Mouse (Mus musculus) forebrain, postnatal 0 days (tissue): Measurements from ENCODE around the gene Bag2. TPM values are rescaled to one million over a fixed set of nuclear protein-coding genes. Genes with fewer than 3 reads are reported as not detected.

Experiments used
- ATAC-seq: fragments of 200-750 bp; cut with Nextera tagmentation; 2 replicates; pipeline ENCODE4 v1.8.0; 2017; ENCODE audit warnings: mild to moderate bottlenecking, moderate library complexity
- DNase-seq: peaks from one replicate; pipeline ENCODE4 v3.0.0-alpha.2; 2015
- H3K27ac ChIP-seq: fragments of 300-500 bp; sonication (generic); 2 replicates; pipeline ENCODE4 v1.5.1; 2014; ENCODE audit warnings: low read depth, mild to moderate bottlenecking, antibody characterized with exemption, low read length, moderate library complexity, mixed read lengths
- H3K27me3 ChIP-seq: fragments of 300-500 bp; sonication (generic); 2 replicates; pipeline ENCODE4 v1.6.1; 2014; ENCODE audit warnings: mild to moderate bottlenecking, low read length, mixed read lengths; ENCODE audit not compliant: insufficient read depth
- H3K36me3 ChIP-seq: fragments of 300-500 bp; sonication (generic); 2 replicates; pipeline ENCODE4 v1.6.1; 2014; ENCODE audit warnings: mild to moderate bottlenecking, moderate library complexity; ENCODE audit not compliant: insufficient read depth
- H3K4me1 ChIP-seq: fragments of 300-500 bp; sonication (generic); 2 replicates; pipeline ENCODE4 v1.6.1; 2014; ENCODE audit warnings: antibody characterized with exemption; ENCODE audit not compliant: insufficient read depth
- H3K4me2 ChIP-seq: fragments of 300-500 bp; sonication (generic); 2 replicates; pipeline ENCODE4 v1.6.1; 2014; ENCODE audit warnings: low read depth, mild to moderate bottlenecking, moderate library complexity
- H3K4me3 ChIP-seq: fragments of 300-500 bp; sonication (generic); 2 replicates; pipeline ENCODE4 v1.5.1; 2014; ENCODE audit warnings: low read depth, low read length, mixed read lengths
- H3K9ac ChIP-seq: fragments of 300-500 bp; sonication (generic); 2 replicates; pipeline ENCODE4 v1.6.1; 2014; ENCODE audit warnings: mild to moderate bottlenecking
- H3K9me3 ChIP-seq: fragments of 300-500 bp; sonication (generic); 2 replicates; pipeline ENCODE4 v1.6.1; 2016; ENCODE audit warnings: low read length
- CTCF ChIP-seq: sonication (generic); IDR thresholded peaks from 2 replicates; pipeline ENCODE4 v1.5.1; 2016; ENCODE audit warnings: antibody characterized with exemption, control low read depth, low read depth
- WGBS: fragments of 180-500 bp; shearing (Covaris S2); extraction: QIAGEN DNeasy Blood & Tissue Kit; methylation state at CpG from one replicate; pipeline ENCODE4 v1.1.7; 2014; 5-methylcytosine and 5-hydroxymethylcytosine counted together
- polyA plus RNA-seq: library from polyadenylated mRNA; unstranded; fragments of >200 nt; fragmentation: Nextera tagmentation; extraction: Ambion mirVana; gene quantifications from 2 replicates; pipeline ENCODE4 v1.2.1, GENCODE M21; 2015
- total RNA-seq: library from RNA; depleted of rRNA; stranded (reverse); fragments of >200 nt; gene quantifications from 2 replicates; pipeline ENCODE4 v1.2.3, GENCODE M21; 2014

The Bag2 gene
- total and polyA plus RNA-seq, 2 experiments from 2014 or later, result 26.5 to 29.0 TPM

DNA sequence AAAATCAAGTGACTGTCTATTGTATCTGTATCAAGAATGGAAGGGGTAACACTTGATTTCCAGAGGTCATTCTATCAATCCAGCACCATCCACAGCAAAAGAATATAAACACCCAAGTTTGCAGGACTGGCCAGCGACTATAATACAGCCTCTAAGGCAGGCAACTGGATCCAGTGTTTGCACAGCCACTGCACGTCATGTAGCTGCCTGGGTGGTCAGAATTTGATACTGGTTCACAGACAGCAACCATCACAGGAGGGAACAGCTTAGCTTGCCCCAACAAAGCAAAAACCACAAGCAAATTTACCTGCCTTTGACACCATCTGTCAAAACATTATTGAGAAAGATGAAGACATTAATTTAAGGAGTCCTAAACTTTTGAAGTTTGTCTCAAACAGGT is 6.2 kb upstream of the Bag2 start:
- ATAC-seq (no peak), DNase-seq (no peak)
- H3K9ac ChIP-seq, result no peak overlapping the region
- peaks cover 14% of the 10 kb centered on the region for H3K36me3 ChIP-seq
- no peaks in the 10 kb centered on the region for H3K4me1 ChIP-seq
- no peak overlapping the region for H3K4me2 ChIP-seq
- H3K4me3 ChIP-seq, result no peak overlapping the region
- H3K27me3 ChIP-seq, result no peaks in the 10 kb centered on the region
- TF ChIP-seq CTCF, result no peak
- WGBS, result 56% methylated on average over 2 of the region's 2 CpGs
- H3K9me3 ChIP-seq, result no peaks in the 10 kb centered on the region
- H3K27ac ChIP-seq, result no peak overlapping the region

DNA sequence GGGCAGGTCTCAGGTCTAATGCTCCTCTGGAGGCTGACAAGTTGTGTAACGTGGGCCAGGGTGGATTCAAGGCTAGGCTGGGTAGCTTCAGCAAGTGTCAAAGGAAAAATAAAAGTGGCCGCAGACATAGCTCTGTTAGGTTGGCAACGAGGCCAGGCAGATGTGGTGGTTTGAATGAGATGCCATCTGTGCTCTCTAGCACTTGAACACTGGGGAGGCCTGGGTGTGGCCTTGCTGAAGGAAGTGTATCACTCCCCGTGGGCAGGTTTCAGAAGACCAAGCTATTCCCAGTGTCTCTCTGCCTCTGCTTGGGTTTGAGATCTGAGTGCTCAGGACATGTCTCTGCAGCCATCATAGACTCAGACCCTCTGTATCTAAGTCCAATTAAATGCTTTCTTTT is 893 bp upstream of the Bag2 start:
- TF ChIP-seq CTCF, result no peak
- Histone ChIP-seq H3K9me3 (no peaks in the 10 kb centered on the region), H3K27ac (no peak overlapping the region), H3K9ac (no peak overlapping the region), H3K4me3 (no peak overlapping the region), H3K4me2 (no peak overlapping the region), H3K36me3 (peaks cover 10% of the 10 kb centered on the region; the same call in 1 of the 2 replicates), H3K27me3 (no peaks in the 10 kb centered on the region), H3K4me1 (peaks cover 7% of the 10 kb centered on the region; the same call in 1 of the 2 replicates)
- ATAC-seq (no peak), DNase-seq (no peak)
- 52% methylated on average over 4 of the region's 4 CpGs for WGBS

- H3K9me3 ChIP-seq, result no peaks in the 10 kb centered on the region
- H3K4me1 ChIP-seq, result peaks cover 7% of the 10 kb centered on the region; the same call in 1 of the 2 replicates
- no peak for TF ChIP-seq CTCF
- H3K27me3 ChIP-seq, result no peaks in the 10 kb centered on the region
- H3K4me2 ChIP-seq, result peak overlapping the region; percentile 96
- peak; percentile 21 for ATAC-seq
- H3K27ac ChIP-seq, result no peak overlapping the region
- H3K36me3 ChIP-seq, result peaks cover 10% of the 10 kb centered on the region; the same call in 1 of the 2 replicates
- peak overlapping the region; percentile 71 for H3K9ac ChIP-seq
- peak overlapping the region; percentile 67 for H3K4me3 ChIP-seq
- WGBS, result 3% methylated on average over 14 of the region's 14 CpGs
- DNase-seq, result peak; percentile 22
Observed at GRCm38 (mm10) chr1:33757033-33757413, 572 bp downstream of the Bag2 start.

- Histone ChIP-seq H3K4me3 (peak overlapping the region; percentile 67), H3K4me2 (peak overlapping the region; percentile 96), H3K36me3 (peaks cover 10% of the 10 kb centered on the region; the same call in 1 of the 2 replicates), H3K9ac (0 out of 2 replicates have a peak overlapping the region, but pooled peaks have one; percentile 71), H3K27ac (no peak overlapping the region), H3K9me3 (no peaks in the 10 kb centered on the region), H3K27me3 (no peaks in the 10 kb centered on the region), H3K4me1 (peaks cover 7% of the 10 kb centered on the region; the same call in 1 of the 2 replicates)
- TF ChIP-seq CTCF, result no peak
- DNase-seq, result no peak
- ATAC-seq, result no peak; the same call in 1 of the 2 replicates
- 23% methylated on average over 18 of the region's 18 CpGs for WGBS
Observed at GRCm38 (mm10) chr1:33756258-33757032, 1.1 kb downstream of the Bag2 start.

- WGBS, result 67% methylated on average over 7 of the region's 7 CpGs
Observed at GRCm38 (mm10) chr1:33755799-33756198, 1.8 kb downstream of the Bag2 start.

DNA sequence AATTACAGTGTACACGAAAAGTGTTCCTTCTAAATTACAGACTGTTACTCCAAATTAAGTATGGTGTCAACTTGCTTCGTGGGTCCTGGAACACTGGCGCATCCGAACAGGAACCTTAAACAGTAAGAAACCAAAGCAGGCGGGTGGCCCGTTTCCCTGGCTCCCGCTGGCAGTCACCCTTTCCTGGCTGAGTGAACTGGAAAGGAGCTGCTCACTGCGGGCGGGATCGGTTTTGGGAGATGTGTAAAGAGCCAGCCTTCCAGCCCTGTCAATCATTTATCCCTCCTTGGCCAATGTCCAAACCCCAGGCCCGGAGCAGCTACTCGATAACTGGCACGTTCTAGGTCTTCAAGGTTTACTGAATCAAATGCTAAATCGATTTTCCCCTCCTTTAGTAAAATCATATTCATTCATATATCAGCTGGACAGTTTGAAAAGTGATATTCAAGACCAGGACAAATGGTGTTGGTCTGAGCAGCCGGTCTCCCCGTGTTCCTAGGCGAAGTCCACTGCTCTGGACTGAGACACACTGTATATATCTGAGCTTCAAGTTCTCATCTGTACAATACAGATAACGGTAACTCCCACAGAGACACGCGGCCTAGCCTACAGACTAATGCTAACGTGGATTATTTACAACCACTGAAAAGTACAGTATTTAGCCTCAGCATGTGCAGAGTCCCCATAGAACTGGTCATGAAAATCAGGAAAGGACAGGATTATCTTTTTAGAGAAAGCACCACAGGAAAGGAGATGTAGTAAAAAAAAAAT is 2.4 kb downstream of the Bag2 start:
- no peak for TF ChIP-seq CTCF
- DNase-seq (peak; percentile 20), ATAC-seq (no peak)
- Histone ChIP-seq H3K27me3 (no peaks in the 10 kb centered on the region), H3K36me3 (peaks cover under 1% of the 10 kb centered on the region; the same call in 1 of the 2 replicates), H3K27ac (no peak overlapping the region), H3K4me1 (peaks cover 7% of the 10 kb centered on the region; the same call in 1 of the 2 replicates), H3K9me3 (no peaks in the 10 kb centered on the region), H3K4me2 (no peak overlapping the region), H3K9ac (no peak overlapping the region), H3K4me3 (no peak overlapping the region)
- 55% methylated on average over 21 of the region's 21 CpGs for WGBS

More at GRCm38 (mm10) chr1:33755799-33756198, 1.8 kb downstream of the Bag2 start:
- H3K9me3 ChIP-seq, result no peaks in the 10 kb centered on the region
- DNase-seq, result no peak
- no peak overlapping the region for H3K4me2 ChIP-seq
- H3K9ac ChIP-seq, result no peak overlapping the region
- no peak for ATAC-seq
- no peak overlapping the region for H3K27ac ChIP-seq
- H3K27me3 ChIP-seq, result no peaks in the 10 kb centered on the region
- peaks cover 6% of the 10 kb centered on the region; the same call in 1 of the 2 replicates for H3K36me3 ChIP-seq
- no peak for TF ChIP-seq CTCF
- H3K4me3 ChIP-seq, result no peak overlapping the region
- H3K4me1 ChIP-seq, result peaks cover 7% of the 10 kb centered on the region; the same call in 1 of the 2 replicates
